Mouse (Mus musculus) lung, postnatal 0 days (tissue): ENCODE results near the gene Rbfox1.

Experiments
- CTCF ChIP-seq: IDR thresholded peaks from 2 replicates; pipeline ENCODE4 v1.5.1; 2016; ENCODE audit warnings: antibody characterized with exemption, mild to moderate bottlenecking
- EP300 ChIP-seq: IDR thresholded peaks from 2 replicates; pipeline ENCODE4 v1.6.1; 2016; ENCODE audit warnings: antibody characterized with exemption, mild to moderate bottlenecking, control low read depth

GRCm38 (mm10) chr16:6349381-6349780 lies 464.2 kb downstream of the Rbfox1 start:
- TF ChIP-seq EP300 (no peak), CTCF (no peak)
